Mouse (Mus musculus) lung, postnatal 0 days (tissue): ENCODE measurements around the gene Hmgb1.

ENCODE experiments used
- CTCF ChIP-seq: IDR thresholded peaks from 2 replicates; pipeline ENCODE4 v1.5.1; 2016; ENCODE audit warnings: antibody characterized with exemption, mild to moderate bottlenecking
- EP300 ChIP-seq: IDR thresholded peaks from 2 replicates; pipeline ENCODE4 v1.6.1; 2016; ENCODE audit warnings: antibody characterized with exemption, mild to moderate bottlenecking, control low read depth

GRCm38 (mm10) chr5:149088891-149089290 is 95.4 kb downstream of the Hmgb1 start:
- TF ChIP-seq CTCF = no peak
- no peak for TF ChIP-seq EP300
